Mouse (Mus musculus) WW6 (cell line): ENCODE measurements around the gene 4933402J07Rik.

Experiments
- DNase-seq: peaks from one replicate; pipeline ENCODE4 v3.0.0-alpha.2; 2013; ENCODE audit warnings: low read depth, low spot score

The 4933402J07Rik gene

DNA sequence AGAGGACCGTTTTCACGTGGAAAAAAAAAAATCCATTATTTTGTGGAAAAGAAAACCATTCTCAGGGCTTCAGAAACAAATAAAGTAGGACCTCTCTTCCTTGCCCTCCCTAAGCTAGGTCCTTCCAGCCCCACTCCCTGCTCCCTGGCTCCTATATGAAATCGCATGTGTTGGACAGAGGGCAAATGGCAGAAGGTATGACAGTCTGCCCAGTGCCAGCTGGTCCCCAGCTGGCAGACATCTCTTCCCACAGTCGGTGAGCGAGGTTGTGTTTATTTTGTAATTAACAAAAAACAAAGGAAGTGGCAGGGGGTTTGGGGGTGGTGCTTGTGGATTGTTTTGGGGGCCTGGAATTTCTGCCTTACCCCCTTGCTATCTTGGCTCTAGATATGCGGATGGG is 56.6 kb downstream of the 4933402J07Rik start:
- DNase-seq, result no peak

- no peak for DNase-seq
Measured at GRCm38 (mm10) chr8:87621181-87621580, 57.5 kb downstream of the 4933402J07Rik start.

DNA sequence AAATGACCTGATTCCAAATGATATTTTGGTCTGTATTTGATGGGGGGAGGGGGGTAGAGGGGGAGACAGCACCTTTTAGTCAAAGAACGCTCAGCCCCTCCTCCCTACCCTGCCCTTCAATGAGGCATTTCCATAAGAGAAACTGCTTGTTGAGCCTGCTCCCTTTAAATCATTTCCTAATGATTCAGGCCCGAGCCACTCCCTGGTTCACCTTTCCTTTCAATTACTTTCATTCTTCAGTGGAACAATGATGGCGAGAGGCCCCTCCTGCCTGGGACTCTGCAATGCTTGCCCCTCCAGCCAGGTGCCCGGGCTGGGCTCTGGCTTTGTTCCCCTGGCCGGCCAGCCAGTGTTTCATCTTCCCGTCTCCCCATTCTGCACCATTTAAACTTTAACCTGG is 66.0 kb downstream of the 4933402J07Rik start:
- no peak for DNase-seq

DNA sequence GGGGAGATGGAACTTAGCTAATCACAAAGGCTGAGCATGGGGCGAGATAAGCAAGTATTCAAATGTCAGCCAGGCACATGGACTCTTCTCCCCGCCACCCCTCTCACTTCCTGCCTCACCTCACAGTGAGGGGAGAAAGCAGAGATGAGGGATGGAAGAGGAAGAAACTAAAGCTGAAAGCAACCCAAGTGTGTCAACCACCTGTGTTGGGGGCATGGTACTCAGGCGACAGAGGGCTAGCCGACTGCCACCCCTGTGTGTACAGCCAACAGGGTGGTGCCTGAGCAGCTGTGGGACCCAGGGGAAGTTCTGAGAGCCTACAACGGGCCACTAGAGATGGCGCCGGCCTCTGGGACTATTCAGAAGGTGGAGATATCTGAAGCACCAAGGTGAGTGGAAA is 68.1 kb downstream of the 4933402J07Rik start:
- DNase-seq, result no peak

GRCm38 (mm10) chr8:87636226-87636742 is 72.6 kb downstream of the 4933402J07Rik start:
- no peak for DNase-seq
